Mouse (Mus musculus): Measurements from ENCODE around the gene Mad1l1. TPM values are rescaled to one million over a fixed set of nuclear protein-coding genes. Genes with fewer than 3 reads are reported as not detected.
A peak's percentile ranks its signal among the peaks of the same experiment; 100 is the strongest.

Mad1l1 gene
- polyA plus RNA-seq, 1 experiment from 2014 or later = 44.1 TPM

- 23% methylated on average over 20 of the region's 20 CpGs for WGBS
- ATAC-seq (ENCODE audit: low FRiP score, low read depth) = peak; percentile 81
- peak overlapping the region; percentile 47 for H3K27ac ChIP-seq
- no peaks in the 10 kb centered on the region for H3K27me3 ChIP-seq (replicated peaks)
- H3K9ac ChIP-seq = no peak overlapping the region
- no peaks in the 10 kb centered on the region for H3K9me3 ChIP-seq
- H3K4me1 ChIP-seq = peaks cover 50% of the 10 kb centered on the region
- H3K4me3 ChIP-seq = no peak overlapping the region
- H3K36me3 ChIP-seq = no peaks in the 10 kb centered on the region
- H3K4me2 ChIP-seq (replicated peaks) = no peak overlapping the region
Measured at GRCm38 (mm10) chr5:140223070-140224053, 98.0 kb downstream of the Mad1l1 start.

- Histone ChIP-seq H3K27me3 (replicated peaks) (no peaks in the 10 kb centered on the region), H3K4me3 (no peak overlapping the region), H3K9me3 (no peaks in the 10 kb centered on the region), H3K4me1 (peaks cover 48% of the 10 kb centered on the region), H3K36me3 (no peaks in the 10 kb centered on the region), H3K4me2 (replicated peaks) (no peak overlapping the region), H3K9ac (0 out of 2 replicates have a peak overlapping the region, but pooled peaks have one; percentile 2), H3K27ac (no peak overlapping the region)
- WGBS = 74% methylated on average over 3 of the region's 3 CpGs
- ATAC-seq (ENCODE audit: low FRiP score, low read depth) = no peak
Measured at GRCm38 (mm10) chr5:140221016-140221650, 100.2 kb downstream of the Mad1l1 start.

- no peaks in the 10 kb centered on the region for H3K27me3 ChIP-seq (replicated peaks)
- no peak for ATAC-seq (ENCODE audit: low FRiP score, low read depth)
- no peaks in the 10 kb centered on the region for H3K36me3 ChIP-seq
- WGBS = 91% methylated on average over 1 of the region's 1 CpGs
- H3K4me1 ChIP-seq = peaks cover 44% of the 10 kb centered on the region
- no peak overlapping the region for H3K4me3 ChIP-seq
- H3K27ac ChIP-seq = no peak overlapping the region
- H3K4me2 ChIP-seq (replicated peaks) = no peak overlapping the region
- H3K9ac ChIP-seq = no peak overlapping the region
- H3K9me3 ChIP-seq = no peaks in the 10 kb centered on the region
Measured at GRCm38 (mm10) chr5:140219252-140219651, 102.1 kb downstream of the Mad1l1 start.

- H3K9ac ChIP-seq = no peak overlapping the region
- H3K9me3 ChIP-seq = no peaks in the 10 kb centered on the region
- no peak overlapping the region for H3K4me2 ChIP-seq (replicated peaks)
- no peak overlapping the region for H3K4me3 ChIP-seq
- H3K27ac ChIP-seq = no peak overlapping the region
- H3K27me3 ChIP-seq (replicated peaks) = no peaks in the 10 kb centered on the region
- no peak for ATAC-seq (ENCODE audit: low FRiP score, low read depth)
- H3K36me3 ChIP-seq = no peaks in the 10 kb centered on the region
- 38% methylated on average over 2 of the region's 2 CpGs for WGBS
- H3K4me1 ChIP-seq = peaks cover 35% of the 10 kb centered on the region
Measured at GRCm38 (mm10) chr5:140217900-140218299, 103.5 kb downstream of the Mad1l1 start.

GRCm38 (mm10) chr5:140217083-140217482 lies 104.3 kb downstream of the Mad1l1 start:
- 73% methylated on average over 3 of the region's 3 CpGs for WGBS
- peaks cover 32% of the 10 kb centered on the region for H3K4me1 ChIP-seq
- no peak overlapping the region for H3K4me3 ChIP-seq
- no peaks in the 10 kb centered on the region for H3K9me3 ChIP-seq
- no peak for ATAC-seq (ENCODE audit: low FRiP score, low read depth)
- H3K27ac ChIP-seq = no peak overlapping the region
- H3K27me3 ChIP-seq (replicated peaks) = no peaks in the 10 kb centered on the region
- no peak overlapping the region for H3K9ac ChIP-seq
- H3K4me2 ChIP-seq (replicated peaks) = no peak overlapping the region
- no peaks in the 10 kb centered on the region for H3K36me3 ChIP-seq

- WGBS = 86% methylated on average over 4 of the region's 4 CpGs
- ATAC-seq (ENCODE audit: low FRiP score, low read depth) = no peak
- Histone ChIP-seq H3K4me2 (replicated peaks) (no peak overlapping the region), H3K9ac (no peak overlapping the region), H3K27ac (no peak overlapping the region), H3K4me3 (no peak overlapping the region), H3K36me3 (no peaks in the 10 kb centered on the region), H3K9me3 (no peaks in the 10 kb centered on the region), H3K4me1 (peaks cover 17% of the 10 kb centered on the region; the same call in 1 of the 2 replicates), H3K27me3 (replicated peaks) (no peaks in the 10 kb centered on the region)
Measured at GRCm38 (mm10) chr5:140215471-140216087, 105.8 kb downstream of the Mad1l1 start.

- no peak for ATAC-seq (ENCODE audit: low FRiP score, low read depth)
- Histone ChIP-seq H3K27me3 (replicated peaks) (no peaks in the 10 kb centered on the region), H3K9ac (no peak overlapping the region), H3K4me2 (replicated peaks) (no peak overlapping the region), H3K27ac (no peak overlapping the region), H3K9me3 (no peaks in the 10 kb centered on the region), H3K4me3 (no peak overlapping the region), H3K36me3 (no peaks in the 10 kb centered on the region), H3K4me1 (peaks cover 18% of the 10 kb centered on the region; the same call in 1 of the 2 replicates)
- WGBS = 88% methylated on average over 4 of the region's 4 CpGs
Measured at GRCm38 (mm10) chr5:140213001-140213400, 108.4 kb downstream of the Mad1l1 start.

- H3K9ac ChIP-seq = no peak overlapping the region
- no peak overlapping the region for H3K4me3 ChIP-seq
- no peaks in the 10 kb centered on the region for H3K27me3 ChIP-seq (replicated peaks)
- no peak overlapping the region for H3K4me2 ChIP-seq (replicated peaks)
- H3K36me3 ChIP-seq = no peaks in the 10 kb centered on the region
- WGBS = 84% methylated on average over 6 of the region's 6 CpGs
- no peaks in the 10 kb centered on the region for H3K9me3 ChIP-seq
- peaks cover 13% of the 10 kb centered on the region; the same call in 1 of the 2 replicates for H3K4me1 ChIP-seq
- H3K27ac ChIP-seq = no peak overlapping the region
- ATAC-seq (ENCODE audit: low FRiP score, low read depth) = no peak
Measured at GRCm38 (mm10) chr5:140210417-140211184, 110.8 kb downstream of the Mad1l1 start.

- Histone ChIP-seq H3K4me2 (replicated peaks) (no peak overlapping the region), H3K36me3 (no peaks in the 10 kb centered on the region), H3K27ac (0 out of 2 replicates have a peak overlapping the region, but pooled peaks have one; percentile 13), H3K9ac (no peak overlapping the region), H3K9me3 (no peaks in the 10 kb centered on the region), H3K4me3 (no peak overlapping the region), H3K4me1 (peaks cover 13% of the 10 kb centered on the region; the same call in 1 of the 2 replicates), H3K27me3 (replicated peaks) (no peaks in the 10 kb centered on the region)
- 52% methylated on average over 19 of the region's 19 CpGs for WGBS
- peak; percentile 71 for ATAC-seq (ENCODE audit: low FRiP score, low read depth)
Measured at GRCm38 (mm10) chr5:140208743-140209409, 112.5 kb downstream of the Mad1l1 start.

- no peak overlapping the region for H3K4me3 ChIP-seq
- no peak overlapping the region for H3K4me2 ChIP-seq (replicated peaks)
- no peak overlapping the region for H3K27ac ChIP-seq
- ATAC-seq (ENCODE audit: low FRiP score, low read depth) = no peak
- H3K36me3 ChIP-seq = no peaks in the 10 kb centered on the region
- no peaks in the 10 kb centered on the region for H3K27me3 ChIP-seq (replicated peaks)
- 89% methylated on average over 19 of the region's 19 CpGs for WGBS
- no peaks in the 10 kb centered on the region for H3K9me3 ChIP-seq
- H3K9ac ChIP-seq = no peak overlapping the region
- H3K4me1 ChIP-seq = peaks cover 13% of the 10 kb centered on the region; the same call in 1 of the 2 replicates
Measured at GRCm38 (mm10) chr5:140206726-140207703, 114.3 kb downstream of the Mad1l1 start.

All from neural tube, embryonic 12.5 days (tissue).